Mouse (Mus musculus): ENCODE measurements around the gene Hoxb3.

The Hoxb3 gene

GRCm38 (mm10) chr11:96342576-96342930 is 19.4 kb downstream of the Hoxb3 start:
- no peak for DNase-seq

- no peak for DNase-seq
Measured at GRCm38 (mm10) chr11:96343206-96343745, 20.1 kb downstream of the Hoxb3 start.

GRCm38 (mm10) chr11:96344061-96344877 is 21.1 kb downstream of the Hoxb3 start:
- DNase-seq = no peak

DNA sequence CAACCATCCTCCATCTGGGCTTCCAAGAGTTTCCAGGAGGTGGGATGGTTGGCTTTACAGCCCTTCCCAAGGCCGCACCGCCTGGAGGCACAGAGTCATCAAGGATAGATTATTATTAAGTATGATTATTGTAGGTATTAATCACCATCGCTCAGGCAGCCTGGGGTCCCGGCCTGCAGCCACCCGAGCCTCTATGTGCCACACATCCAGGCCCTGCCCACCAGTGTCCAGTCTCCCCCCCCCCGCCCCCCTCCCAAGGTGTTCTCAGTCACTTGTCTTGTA is 21.7 kb downstream of the Hoxb3 start:
- DNase-seq = no peak

GRCm38 (mm10) chr11:96345220-96345892 is 22.2 kb downstream of the Hoxb3 start:
- DNase-seq = no peak

GRCm38 (mm10) chr11:96345893-96346806 is 23.0 kb downstream of the Hoxb3 start:
- DNase-seq = no peak

DNA sequence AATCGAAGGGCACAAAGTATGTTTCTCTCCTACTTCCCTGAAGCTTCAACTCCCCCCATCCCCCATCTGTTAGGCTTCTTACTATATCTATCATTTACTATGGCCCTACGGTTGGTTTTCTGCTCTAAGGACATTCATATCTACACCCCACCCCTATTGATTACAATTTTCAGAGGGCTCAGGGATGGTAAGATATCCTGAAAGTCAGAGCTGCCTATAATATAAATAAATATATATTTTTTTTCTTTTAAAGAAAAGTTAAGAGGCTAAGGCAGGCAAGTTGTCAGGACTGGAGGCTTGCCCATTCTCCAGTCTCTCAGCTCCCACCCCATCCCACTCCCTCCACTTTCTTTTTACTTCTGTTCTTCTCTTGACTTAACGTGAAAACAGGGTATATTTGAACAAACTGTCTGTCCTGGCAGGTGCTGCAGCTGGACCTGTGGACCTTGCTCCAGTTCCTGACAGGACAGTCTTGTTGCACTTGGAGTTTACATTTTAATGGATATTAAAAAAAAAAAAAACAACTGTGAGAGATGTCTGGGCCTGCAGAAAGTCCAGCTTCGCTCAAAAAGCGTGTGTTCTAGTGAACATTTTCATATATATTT is 23.9 kb downstream of the Hoxb3 start:
- no peak for DNase-seq

DNA sequence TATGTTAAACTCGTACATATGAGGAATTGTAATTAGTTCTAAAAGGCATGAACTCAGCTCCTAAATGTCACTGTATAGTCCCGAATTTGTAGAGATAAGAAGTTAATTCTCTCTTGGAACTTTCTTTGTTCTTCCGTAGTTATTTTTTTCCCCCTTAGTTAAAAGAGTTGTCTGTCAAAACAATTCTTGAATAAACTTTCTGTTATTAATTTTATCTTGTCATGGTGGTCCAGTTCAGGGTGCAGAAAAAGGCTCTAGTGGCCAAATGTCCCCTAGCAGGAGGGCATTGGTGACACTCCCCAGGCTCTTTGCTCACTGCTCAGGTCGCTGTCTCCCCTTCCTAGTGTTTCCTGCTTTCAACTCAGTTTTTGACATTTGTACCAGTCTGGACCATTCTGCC is 24.6 kb downstream of the Hoxb3 start:
- DNase-seq = no peak

DNA sequence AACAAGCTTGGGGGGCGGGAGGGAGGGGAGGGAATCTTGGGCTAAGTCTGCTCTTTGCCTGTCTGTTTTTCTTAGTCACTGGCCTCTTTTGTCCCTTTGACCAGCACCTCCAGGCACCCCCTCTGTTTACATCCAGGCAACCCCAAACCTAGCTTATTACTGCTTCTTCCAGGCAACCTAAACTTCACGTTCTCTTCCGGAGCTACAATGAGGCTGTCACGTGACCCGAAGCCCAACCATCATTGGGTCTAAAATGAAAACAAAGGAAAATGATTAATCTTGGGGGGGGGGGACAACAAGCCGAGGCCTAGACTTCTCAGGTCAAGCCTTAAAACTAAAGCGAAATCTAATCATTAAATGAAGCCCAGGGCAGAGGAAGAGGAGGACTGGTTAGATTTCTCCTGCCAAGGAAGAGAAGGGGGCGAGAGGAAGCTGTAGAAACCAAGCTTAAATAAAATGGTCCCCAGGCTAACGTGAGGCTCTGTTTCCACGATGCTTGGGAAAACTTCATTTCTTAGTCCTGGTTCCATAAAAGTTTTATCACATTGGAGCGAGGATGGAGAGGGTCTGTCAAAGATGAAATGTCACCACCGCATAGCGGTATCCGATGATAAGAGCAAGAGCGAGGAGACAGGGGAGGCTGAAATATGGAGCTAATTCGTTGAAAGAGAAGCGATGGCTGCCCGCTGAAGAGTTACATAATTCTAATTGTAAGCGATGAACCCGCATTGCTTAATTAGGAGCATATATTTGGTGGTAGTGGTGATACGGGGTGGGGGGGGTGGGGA is 25.2 kb downstream of the Hoxb3 start:
- DNase-seq = no peak

GRCm38 (mm10) chr11:96348988-96349387 is 25.9 kb downstream of the Hoxb3 start:
- no peak for DNase-seq

GRCm38 (mm10) chr11:96349491-96350340 is 26.6 kb downstream of the Hoxb3 start:
- no peak for DNase-seq

- no peak for DNase-seq
Measured at GRCm38 (mm10) chr11:96350341-96350624, 27.2 kb downstream of the Hoxb3 start, which contains the start of gene Hoxb2. TSS of gene Hoxb2 (plus strand) at chr11:96350525.

GRCm38 (mm10) chr11:96350791-96351190 is 27.7 kb downstream of the Hoxb3 start:
- DNase-seq = no peak

GRCm38 (mm10) chr11:96351312-96351711 is 28.2 kb downstream of the Hoxb3 start:
- DNase-seq = no peak

DNA sequence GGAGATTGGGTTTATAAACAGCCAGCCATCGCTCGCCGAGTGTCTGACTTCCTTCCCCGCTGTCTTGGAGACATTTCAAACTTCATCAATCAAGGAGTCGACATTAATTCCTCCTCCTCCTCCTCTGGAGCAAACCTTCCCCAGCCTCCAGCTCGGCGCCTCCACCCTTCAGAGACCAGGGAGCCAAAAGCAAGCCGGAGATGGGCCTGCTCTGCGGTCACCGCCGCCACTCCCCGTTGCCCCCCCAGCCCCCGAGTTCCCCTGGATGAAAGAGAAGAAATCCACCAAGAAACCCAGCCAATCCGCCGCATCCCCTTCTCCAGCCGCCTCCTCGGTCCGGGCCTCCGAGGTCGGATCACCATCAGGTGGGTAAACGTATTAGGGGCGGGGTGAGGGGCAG is 28.7 kb downstream of the Hoxb3 start:
- no peak for DNase-seq

- no peak for DNase-seq
Measured at GRCm38 (mm10) chr11:96352691-96353521, 29.8 kb downstream of the Hoxb3 start.

DNA sequence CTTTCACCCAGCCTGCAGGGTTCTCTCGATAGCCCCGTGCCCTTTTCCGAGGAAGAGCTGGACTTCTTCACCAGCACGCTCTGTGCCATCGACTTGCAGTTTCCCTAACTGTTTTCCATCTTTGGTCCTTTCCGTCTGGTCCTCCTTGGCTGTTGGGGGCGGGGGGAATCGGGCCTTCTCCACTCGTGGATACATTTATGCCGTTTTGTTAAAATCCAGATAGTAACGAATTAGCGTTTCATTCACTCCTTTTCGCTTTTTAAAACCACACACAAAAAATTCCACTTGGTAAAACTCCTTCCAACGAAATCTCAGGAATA is 30.4 kb downstream of the Hoxb3 start:
- DNase-seq = no peak

- DNase-seq = no peak
Measured at GRCm38 (mm10) chr11:96353939-96354338, 30.8 kb downstream of the Hoxb3 start.

DNA sequence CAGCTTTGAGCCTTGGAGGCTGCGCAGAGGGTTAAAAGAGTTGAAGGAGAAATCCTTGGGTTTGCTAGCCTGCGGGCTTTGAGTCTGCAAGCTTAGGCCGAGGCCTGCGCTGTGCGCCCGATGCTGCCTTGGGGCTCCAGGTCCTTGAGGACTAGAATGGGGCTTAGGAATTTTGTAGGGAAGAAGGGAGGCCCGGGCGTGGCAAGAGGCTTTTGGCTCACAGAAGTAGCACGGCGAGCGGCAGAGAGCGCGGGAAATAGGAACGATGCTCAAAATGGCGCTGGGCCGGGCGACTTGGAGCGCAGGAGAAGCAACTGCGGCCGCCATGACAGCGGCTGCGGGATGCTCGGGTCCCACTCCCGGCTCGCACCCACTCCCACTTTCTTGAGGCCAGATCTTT is 31.2 kb downstream of the Hoxb3 start:
- DNase-seq = no peak

DNA sequence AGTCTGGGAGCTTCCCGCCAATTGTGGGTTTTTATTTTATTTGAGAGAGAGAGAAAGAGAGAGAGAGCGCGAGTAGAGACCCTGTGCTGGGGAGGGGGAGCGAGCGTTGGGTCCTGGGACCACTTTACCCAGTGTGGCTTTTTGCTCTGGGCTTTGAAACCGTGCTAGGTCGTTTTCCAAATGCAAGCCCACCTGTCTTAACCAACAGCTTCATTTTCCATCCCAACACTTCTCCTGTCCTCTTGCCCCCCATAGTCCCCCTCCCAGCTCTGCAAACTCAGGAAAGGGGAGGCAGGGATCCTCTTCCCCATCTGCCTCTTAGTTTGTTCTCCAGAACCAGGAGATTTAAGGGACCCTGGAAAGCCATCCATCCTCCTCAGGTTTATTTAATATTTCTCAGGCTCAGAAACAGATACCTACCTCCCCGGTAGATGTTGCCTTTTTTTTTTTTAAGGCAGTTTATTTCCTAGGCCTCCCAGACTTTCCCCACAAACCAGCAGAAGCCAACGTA is 31.7 kb downstream of the Hoxb3 start:
- DNase-seq = no peak

Measured in cerebellum, adult 11-12 months (tissue).